Mouse (Mus musculus) erythroid progenitor cell, adult 5-6 weeks (primary cell): Measurements from ENCODE around the gene Neurl1a. TPM values are rescaled to one million over a fixed set of nuclear protein-coding genes. Genes with fewer than 3 reads are reported as not detected.

Source experiments
- ATAC-seq: replicated peaks from 2 replicates; pipeline ENCODE4 v1.8.0; 2016; ENCODE audit warnings: moderate number of reproducible peaks, mild to moderate bottlenecking, moderate TSS enrichment, inconsistent platforms; ENCODE audit not compliant: poor library complexity, low FRiP score, severe bottlenecking
- total RNA-seq, 2 experiments: library from RNA; stranded (forward) in 1 of 2; stranded (reverse) in 1 of 2; fragments of 150-400 nt in 1 of 2; fragments of 186-747, 209-891 nt in 1 of 2; gene quantifications; 2 replicates each; pipeline versions ENCODE4 v1.2.3 to v1.2.4; 2015 to 2017; ENCODE audit warnings: low replicate concordance in 2 of 2

The Neurl1a gene
- total RNA-seq, 2 experiments from 2014 or later, result 0.68 TPM; not detected in 1

GRCm38 (mm10) chr19:47166758-47167157, 11.9 kb upstream of the Neurl1a start:
- no peak for ATAC-seq

GRCm38 (mm10) chr19:47167617-47168214, 10.9 kb upstream of the Neurl1a start:
- no peak for ATAC-seq

- ATAC-seq, result peak; percentile 75
These were observed 10.4 kb upstream of the Neurl1a start for GRCm38 (mm10) chr19:47168223-47168622.

- ATAC-seq, result peak; percentile 84
These were observed 9.7 kb upstream of the Neurl1a start for GRCm38 (mm10) chr19:47168793-47169412.

DNA sequence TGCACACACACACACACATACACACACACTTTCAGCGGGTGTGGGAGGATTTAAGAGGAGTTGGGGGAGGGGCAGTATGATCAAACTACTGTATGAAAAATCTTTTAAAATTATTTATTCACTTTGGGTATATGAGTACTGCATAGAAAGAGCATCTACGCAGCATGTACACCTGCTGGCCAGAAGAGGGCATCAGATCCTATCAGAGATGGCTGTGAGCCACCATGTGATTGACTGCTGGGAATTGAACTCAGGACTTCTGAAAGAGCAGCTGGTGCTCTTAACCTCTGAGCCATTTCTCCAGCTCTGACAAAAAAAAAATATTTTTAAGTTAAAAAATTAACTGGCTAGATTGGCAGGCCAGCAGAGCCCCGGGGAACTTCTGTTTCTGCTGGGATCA, 4.1 kb upstream of the Neurl1a start:
- ATAC-seq, result no peak

GRCm38 (mm10) chr19:47175472-47175871, 3.1 kb upstream of the Neurl1a start:
- no peak for ATAC-seq

DNA sequence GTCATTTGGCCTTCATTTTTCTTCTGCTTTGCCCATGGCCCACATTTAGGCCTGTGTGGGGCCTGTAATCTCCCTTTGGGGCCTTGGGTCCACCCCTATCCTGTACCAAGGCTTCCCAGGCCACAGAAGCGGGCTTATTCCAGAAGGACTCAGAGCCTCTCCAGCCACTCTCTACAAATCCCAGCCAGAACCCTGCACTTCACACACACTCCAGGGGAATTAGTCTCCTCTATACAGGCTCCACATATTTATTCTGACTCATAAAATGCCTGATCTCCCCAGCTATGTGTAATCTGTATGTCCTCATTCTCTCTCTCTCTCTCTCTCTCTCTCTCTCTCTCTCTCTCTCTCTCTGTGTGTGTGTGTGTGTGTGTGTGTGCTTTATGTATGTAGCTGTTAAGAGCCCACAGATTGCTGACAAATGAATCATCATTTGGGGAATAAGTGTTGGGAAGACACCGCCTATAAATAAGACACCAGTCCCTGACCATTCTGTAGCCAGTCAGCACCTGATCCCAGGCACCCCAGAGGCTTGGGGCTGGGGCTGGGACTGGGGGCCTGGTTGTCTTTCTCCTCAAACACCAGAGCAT, 1.6 kb upstream of the Neurl1a start:
- ATAC-seq, result no peak

- ATAC-seq, result no peak
These were observed 619 bp upstream of the Neurl1a start for GRCm38 (mm10) chr19:47178001-47178400.

GRCm38 (mm10) chr19:47179272-47179809, 721 bp downstream of the Neurl1a start:
- no peak for ATAC-seq

DNA sequence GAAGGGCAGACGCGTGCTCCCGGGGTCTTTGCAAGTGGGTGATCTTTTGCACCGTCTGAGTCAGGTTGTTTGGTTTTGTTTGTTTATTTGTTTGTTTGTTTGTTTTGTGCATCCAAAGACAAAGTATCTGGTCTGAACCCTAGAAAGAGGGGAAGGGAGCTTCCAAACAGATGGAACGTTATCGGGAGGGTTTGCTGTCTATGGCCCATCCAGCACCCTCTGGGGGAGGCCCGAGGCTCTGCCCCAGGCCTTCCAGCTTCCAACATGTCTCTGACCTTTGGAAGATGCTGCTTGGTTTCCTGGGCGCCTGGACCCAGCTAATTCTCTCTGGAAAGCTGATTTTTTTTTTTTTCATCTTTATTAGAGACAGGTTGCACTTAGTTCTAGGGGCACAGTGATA, 1.4 kb downstream of the Neurl1a start:
- ATAC-seq, result no peak

DNA sequence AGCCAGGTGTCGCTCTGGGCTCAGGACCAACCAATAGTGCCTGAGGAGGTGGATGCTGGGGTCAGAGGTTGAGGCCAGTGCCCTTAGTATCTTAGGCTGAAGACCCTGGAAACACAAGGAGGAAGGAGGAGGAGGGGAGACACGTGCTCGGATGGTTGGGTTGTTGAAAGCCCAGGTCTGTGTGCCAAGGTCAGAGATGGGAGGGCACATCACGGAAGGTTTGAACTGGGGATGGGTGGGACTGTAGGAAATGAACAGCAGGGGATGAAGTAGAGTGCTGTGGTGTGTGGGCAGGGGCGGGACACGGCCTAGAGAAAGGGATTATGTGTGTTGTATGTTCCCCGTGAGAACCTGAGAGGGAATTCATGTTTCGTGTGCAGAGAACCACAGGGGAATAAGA, 5.6 kb downstream of the Neurl1a start:
- no peak for ATAC-seq

DNA sequence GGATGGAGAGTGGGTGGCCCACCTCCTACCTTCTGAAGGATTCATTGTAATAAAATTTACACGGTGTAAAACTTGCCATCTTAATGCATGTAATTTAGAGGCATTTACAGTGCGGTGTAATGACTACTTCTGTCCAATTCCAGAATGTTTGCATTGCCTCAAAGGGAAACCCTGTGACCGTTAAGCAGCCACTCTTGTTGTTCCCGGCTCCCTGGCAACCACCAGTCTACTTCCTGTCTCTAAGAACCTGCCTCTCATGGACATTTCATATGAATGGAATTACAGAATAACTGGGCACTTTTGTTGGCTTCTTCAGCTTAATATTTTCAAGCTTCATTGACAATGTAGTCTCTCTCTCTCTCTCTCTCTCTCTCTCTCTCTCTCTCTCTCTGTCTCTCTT, 6.1 kb downstream of the Neurl1a start:
- ATAC-seq, result no peak

- ATAC-seq, result no peak
These were observed 8.1 kb downstream of the Neurl1a start for GRCm38 (mm10) chr19:47186514-47187275.

DNA sequence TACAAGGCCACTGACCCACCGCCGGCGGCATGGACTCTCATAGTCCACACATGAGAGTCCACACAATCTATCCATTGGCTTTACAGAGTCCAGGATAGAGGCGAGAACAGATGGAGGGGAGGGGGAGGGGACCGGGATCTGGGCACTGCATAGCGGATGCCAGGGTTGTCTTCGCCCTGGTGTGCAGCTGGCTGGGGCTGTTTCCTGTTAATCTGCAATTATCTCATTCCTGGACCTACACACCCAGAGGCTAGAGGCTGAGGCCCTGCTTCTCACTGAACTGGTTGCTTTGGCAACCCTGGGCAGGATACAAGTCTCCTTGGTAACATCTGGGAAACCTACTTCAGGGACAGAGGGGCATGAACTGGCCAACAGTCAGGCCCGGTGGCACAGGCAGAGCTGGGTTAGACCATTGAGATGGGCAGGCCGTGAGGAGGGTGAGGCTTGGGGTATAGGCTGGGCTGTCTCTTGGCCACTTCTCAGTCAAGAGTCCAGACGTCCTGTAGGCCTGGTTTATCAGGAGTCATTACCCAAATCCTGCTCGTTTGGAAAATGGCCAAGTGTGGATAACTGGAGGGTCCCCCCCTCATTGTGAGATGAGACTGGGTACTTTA, 10.0 kb downstream of the Neurl1a start:
- no peak for ATAC-seq

DNA sequence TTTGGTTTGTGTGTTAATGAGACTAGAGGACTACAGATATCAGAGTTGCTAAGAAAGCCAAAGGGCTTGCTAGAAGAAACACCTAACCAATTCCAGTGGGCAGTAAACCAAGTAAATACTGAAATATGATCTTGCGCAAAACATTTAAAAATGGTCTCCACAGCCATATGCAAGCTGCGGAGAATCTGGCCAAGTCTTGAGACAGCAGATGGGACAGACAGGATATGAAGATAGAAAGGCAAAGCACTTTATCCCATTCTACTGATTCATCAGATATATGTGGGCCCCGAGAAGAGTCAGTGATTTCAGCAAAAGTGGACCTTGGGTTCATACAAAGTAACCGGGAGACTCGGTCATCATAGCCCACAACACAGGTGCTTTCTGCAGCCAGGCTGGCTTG, 13.5 kb downstream of the Neurl1a start:
- no peak for ATAC-seq

GRCm38 (mm10) chr19:47198671-47199350, 20.2 kb downstream of the Neurl1a start:
- ATAC-seq, result no peak

- no peak for ATAC-seq
These were observed 23.4 kb downstream of the Neurl1a start for GRCm38 (mm10) chr19:47201972-47202371.

- no peak for ATAC-seq
These were observed 23.8 kb downstream of the Neurl1a start for GRCm38 (mm10) chr19:47202429-47202828.

- no peak for ATAC-seq
These were observed 24.4 kb downstream of the Neurl1a start for GRCm38 (mm10) chr19:47203042-47203441.

DNA sequence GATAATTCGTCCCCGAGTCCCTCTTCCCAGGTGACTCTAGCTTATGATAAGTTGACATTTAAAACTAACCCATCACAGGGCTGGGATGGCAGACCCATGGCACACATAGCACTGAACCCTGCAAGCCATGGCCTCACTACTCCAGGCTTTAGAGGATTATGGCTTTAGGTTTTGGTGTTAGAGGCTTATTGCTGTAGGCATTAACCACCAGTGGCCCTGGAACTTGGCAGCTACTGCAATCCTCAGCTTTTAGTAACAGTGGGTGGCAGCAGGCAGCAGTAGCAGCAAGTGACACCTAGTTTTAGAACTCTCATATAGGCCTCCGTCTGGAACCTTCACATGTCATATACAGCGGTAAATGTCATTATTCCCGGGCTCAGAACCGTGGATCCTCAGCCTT, 26.0 kb downstream of the Neurl1a start:
- no peak for ATAC-seq
